Mouse (Mus musculus) hindbrain, postnatal 0 days (tissue): ENCODE data around the gene Cnga4. TPM values are rescaled to one million over a fixed set of nuclear protein-coding genes. Genes with fewer than 3 reads are reported as not detected.
"Not testable (repeated sequence)": the region's sequence is repeated elsewhere in the genome, so short reads cannot be mapped to it uniquely, and the experiment has no call there.

Experiments used
- ATAC-seq: fragments of 200-750 bp; cut with Nextera tagmentation; 2 replicates; pipeline ENCODE4 v1.8.0; 2017; ENCODE audit warnings: mild to moderate bottlenecking, moderate TSS enrichment, moderate library complexity
- DNase-seq: peaks from one replicate; pipeline ENCODE4 v3.0.0-alpha.2; 2015; ENCODE audit warnings: low spot score
- H3K27ac ChIP-seq: fragments of 300-500 bp; sonication (generic); 2 replicates; pipeline ENCODE4 v1.5.1; 2014; ENCODE audit warnings: mild to moderate bottlenecking
- H3K27me3 ChIP-seq: fragments of 300-500 bp; sonication (generic); 2 replicates; pipeline ENCODE4 v1.6.1; 2014; ENCODE audit warnings: low read length, mixed read lengths; ENCODE audit not compliant: insufficient read depth
- H3K36me3 ChIP-seq: fragments of 300-500 bp; sonication (generic); 2 replicates; pipeline ENCODE4 v1.6.1; 2014; ENCODE audit warnings: low read length, mixed read lengths; ENCODE audit not compliant: insufficient read depth
- H3K4me1 ChIP-seq: fragments of 300-500 bp; sonication (generic); 2 replicates; pipeline ENCODE4 v1.6.1; 2014; ENCODE audit warnings: antibody characterized with exemption, low read length, mixed read lengths; ENCODE audit not compliant: insufficient read depth
- H3K4me2 ChIP-seq: fragments of 300-500 bp; sonication (generic); 2 replicates; pipeline ENCODE4 v1.6.1; 2014; ENCODE audit warnings: low read depth, mild to moderate bottlenecking, low read length, moderate library complexity, mixed read lengths
- H3K4me3 ChIP-seq: fragments of 300-500 bp; sonication (generic); 2 replicates; pipeline ENCODE4 v1.5.1; 2014; ENCODE audit warnings: low read length
- H3K9ac ChIP-seq: fragments of 300-500 bp; sonication (generic); replicated peaks from 2 replicates; pipeline ENCODE4 v1.6.1; 2014; ENCODE audit warnings: mild to moderate bottlenecking, low read length, moderate library complexity, mixed read lengths
- H3K9me3 ChIP-seq: fragments of 300-500 bp; sonication (generic); 2 replicates; pipeline ENCODE4 v1.6.1; 2016; ENCODE audit warnings: low read length, mixed read lengths
- CTCF ChIP-seq: IDR thresholded peaks from 2 replicates; pipeline ENCODE4 v1.5.1; 2016; ENCODE audit warnings: antibody characterized with exemption, control low read depth, low read depth
- WGBS: fragments of 180-500 bp; shearing (Covaris S2); extraction: QIAGEN DNeasy Blood & Tissue Kit; methylation state at CpG from one replicate; pipeline ENCODE4 v1.1.7; 2014; 5-methylcytosine and 5-hydroxymethylcytosine counted together
- polyA plus RNA-seq: library from polyadenylated mRNA; unstranded; fragments of >200 nt; fragmentation: Nextera tagmentation; extraction: Ambion mirVana; gene quantifications from 2 replicates; pipeline ENCODE4 v1.2.1, GENCODE M21; 2015
- total RNA-seq: library from RNA; depleted of rRNA; stranded (reverse); fragments of >200 nt; gene quantifications from 2 replicates; pipeline ENCODE4 v1.2.3, GENCODE M21; 2014; rRNA removed

Gene Cnga4
- 0.21 TPM in 1 of 2 replicates, not detected in the other for total RNA-seq
- 0.08 and 0.14 TPM in 2 replicates for polyA plus RNA-seq

DNA sequence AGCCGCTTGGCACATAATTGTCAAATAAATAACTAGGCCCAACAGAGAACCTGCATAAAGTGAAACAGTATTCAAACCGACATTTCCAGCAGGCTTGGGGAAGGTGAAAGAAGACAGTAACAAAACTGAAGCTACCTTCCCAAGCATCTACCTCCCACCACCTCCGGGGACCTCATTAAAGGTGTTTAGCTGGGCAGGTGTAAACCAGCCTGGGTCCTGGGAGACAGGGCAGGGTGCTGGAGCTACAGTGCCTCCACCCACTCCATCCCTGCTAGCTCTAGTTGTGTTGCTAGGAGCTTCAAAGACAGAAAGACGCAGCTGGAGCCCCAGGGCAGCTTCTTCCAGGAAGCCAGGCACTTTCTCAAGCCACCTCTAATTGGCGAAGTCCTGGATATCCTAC lies at the start of gene Cnga4:
Cnga4 (plus strand) TSS at position 301 of the 400 bp plus-strand sequence.
- H3K4me1 ChIP-seq: 0 out of 2 replicates have a peak, but pooled peaks cover 3% of the 10 kb centered on the region
- 83% methylated on average over 5 of the region's 5 CpGs for WGBS
- H3K4me3 ChIP-seq: no peak within 1 kb of the TSS
- TF ChIP-seq CTCF: no peak
- H3K9me3 ChIP-seq: no peaks in the 10 kb centered on the region
- H3K27ac ChIP-seq: no peak within 1 kb of the TSS
- DNase-seq (no peak), ATAC-seq (no peak)
- no peaks in the 10 kb centered on the region for H3K36me3 ChIP-seq
- no peak within 1 kb of the TSS for H3K9ac ChIP-seq
- H3K27me3 ChIP-seq: no peaks in the 10 kb centered on the region
- H3K4me2 ChIP-seq: no peak within 1 kb of the TSS

DNA sequence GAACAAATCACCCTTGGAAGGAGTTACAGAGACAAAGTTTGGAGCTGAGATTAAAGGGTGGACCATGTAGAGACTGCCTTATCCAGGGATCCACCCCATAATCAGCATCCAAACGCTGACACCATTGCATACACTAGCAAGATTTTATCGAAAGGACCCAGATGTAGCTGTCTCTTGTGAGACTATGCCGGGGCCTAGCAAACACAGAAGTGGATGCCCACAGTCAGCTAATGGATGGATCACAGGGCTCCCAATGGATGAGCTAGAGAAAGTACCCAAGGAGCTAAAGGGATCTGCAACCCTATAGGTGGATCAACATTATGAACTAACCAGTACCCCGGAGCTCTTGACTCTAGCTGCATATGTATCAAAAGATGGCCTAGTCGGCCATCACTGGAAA lies 48.3 kb upstream of the Cnga4 start:
- WGBS: no CpG with 5 or more reads among the region's 5 CpGs
- H3K4me3 ChIP-seq, H3K4me2 ChIP-seq, H3K9ac ChIP-seq, H3K9me3 ChIP-seq, H3K36me3 ChIP-seq, DNase-seq, H3K4me1 ChIP-seq, H3K27ac ChIP-seq, H3K27me3 ChIP-seq: not testable (repeated sequence)
- ATAC-seq: peak; percentile 83

DNA sequence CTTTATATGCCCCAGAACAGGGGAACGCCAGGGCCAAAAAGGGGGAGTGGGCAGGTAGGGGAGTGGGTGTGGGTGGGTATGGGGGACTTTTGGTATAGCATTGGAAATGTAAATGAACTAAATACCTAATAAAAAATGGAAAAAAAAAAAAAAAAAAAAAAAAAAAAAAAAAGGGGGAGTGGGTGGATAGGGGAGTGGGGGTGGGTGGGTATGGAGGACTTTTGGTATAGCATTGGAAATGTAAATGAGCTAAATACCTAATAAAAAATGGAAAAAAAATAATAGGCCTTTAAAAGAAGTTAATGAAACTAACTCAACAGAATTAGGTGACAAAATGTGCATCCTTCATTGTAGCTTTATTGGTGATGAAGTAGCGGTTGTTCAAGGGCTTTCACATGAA lies 47.9 kb upstream of the Cnga4 start:
- not testable (repeated sequence) for H3K4me2 ChIP-seq, H3K36me3 ChIP-seq, H3K9me3 ChIP-seq, H3K9ac ChIP-seq, H3K4me3 ChIP-seq, H3K27me3 ChIP-seq, H3K4me1 ChIP-seq, H3K27ac ChIP-seq, DNase-seq
- ATAC-seq: peak; percentile 94
- 94% methylated on average over 1 of the region's 2 CpGs for WGBS

DNA sequence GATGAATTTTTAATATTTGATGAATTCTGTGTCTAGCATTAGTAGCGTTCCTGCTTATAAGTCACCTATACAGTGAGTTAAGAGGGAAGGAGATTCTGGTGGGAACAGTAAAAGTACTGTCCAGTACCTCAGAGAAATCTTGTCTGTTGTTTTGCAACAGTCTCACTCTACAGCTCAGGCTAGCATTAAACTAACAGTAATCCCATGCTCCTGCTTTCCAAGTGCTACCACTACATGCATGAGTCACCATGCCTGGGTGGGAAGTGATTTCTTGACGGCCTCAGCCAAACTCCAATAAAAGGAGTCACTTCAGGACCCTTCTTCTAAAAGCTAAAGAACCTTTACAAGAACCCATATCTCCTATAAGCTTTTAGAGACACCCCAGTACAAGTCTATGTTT lies 42.7 kb upstream of the Cnga4 start:
- Histone ChIP-seq H3K9ac (no peak overlapping the region), H3K4me3 (no peak overlapping the region), H3K4me1 (no peaks in the 10 kb centered on the region), H3K9me3 (no peaks in the 10 kb centered on the region), H3K4me2 (no peak overlapping the region), H3K27me3 (no peaks in the 10 kb centered on the region), H3K27ac (no peak overlapping the region), H3K36me3 (no peaks in the 10 kb centered on the region)
- ATAC-seq: no peak
- WGBS: 86% methylated on average over 2 of the region's 2 CpGs
- DNase-seq: no peak
- TF ChIP-seq CTCF: no peak

GRCm38 (mm10) chr7:105367268-105367667 lies 37.1 kb upstream of the Cnga4 start:
- 88% methylated on average over 5 of the region's 5 CpGs for WGBS
- Histone ChIP-seq H3K9me3 (no peaks in the 10 kb centered on the region), H3K4me3 (no peak overlapping the region), H3K4me2 (no peak overlapping the region), H3K9ac (no peak overlapping the region), H3K36me3 (no peaks in the 10 kb centered on the region), H3K27me3 (no peaks in the 10 kb centered on the region), H3K27ac (no peak overlapping the region), H3K4me1 (no peaks in the 10 kb centered on the region)
- TF ChIP-seq CTCF: no peak
- no peak for DNase-seq
- ATAC-seq: no peak

DNA sequence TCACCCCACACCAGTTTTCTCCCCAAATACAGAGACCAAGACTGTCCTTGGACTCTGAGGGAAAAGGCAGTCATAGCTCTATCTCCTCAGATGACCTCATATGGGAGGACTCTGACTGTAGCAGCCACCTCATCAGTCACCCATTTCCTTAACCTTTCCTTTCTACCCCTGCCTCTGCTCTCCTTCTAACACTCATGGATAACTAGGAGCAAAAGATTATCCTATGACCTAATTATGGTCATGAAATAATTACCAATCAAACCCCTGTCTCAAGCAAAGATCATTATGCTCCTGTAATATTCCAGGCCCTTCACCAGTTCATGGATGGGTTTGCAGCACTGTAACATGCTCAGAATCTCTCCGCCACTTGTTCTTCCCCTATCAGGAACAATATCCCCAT lies 36.4 kb upstream of the Cnga4 start, which contains the start of gene Olfr692:
Olfr692 (plus strand) TSS at position 301 of the 400 bp plus-strand sequence.
- H3K27me3 ChIP-seq: no peaks in the 10 kb centered on the region
- no peak within 1 kb of the TSS for H3K27ac ChIP-seq
- ATAC-seq: no peak
- no peak for DNase-seq
- H3K4me2 ChIP-seq: no peak within 1 kb of the TSS
- H3K4me1 ChIP-seq: no peaks in the 10 kb centered on the region
- WGBS: 100% methylated on average over 1 of the region's 1 CpGs
- no peak within 1 kb of the TSS for H3K4me3 ChIP-seq
- H3K9me3 ChIP-seq: no peaks in the 10 kb centered on the region
- no peaks in the 10 kb centered on the region for H3K36me3 ChIP-seq
- TF ChIP-seq CTCF: no peak
- H3K9ac ChIP-seq: no peak within 1 kb of the TSS

- Histone ChIP-seq H3K4me1 (no peaks in the 10 kb centered on the region), H3K9ac (no peak overlapping the region), H3K27ac (no peak overlapping the region), H3K4me2 (no peak overlapping the region), H3K4me3 (no peak overlapping the region), H3K27me3 (no peaks in the 10 kb centered on the region), H3K36me3 (peaks cover under 1% of the 10 kb centered on the region; the same call in 1 of the 2 replicates), H3K9me3 (no peaks in the 10 kb centered on the region)
- ATAC-seq (no peak), DNase-seq (no peak)
- 92% methylated on average over 4 of the region's 4 CpGs for WGBS
- TF ChIP-seq CTCF: no peak
Observed at GRCm38 (mm10) chr7:105368521-105368920, 35.8 kb upstream of the Cnga4 start.
